9 mouse cellular contexts compared by ENCODE assay signal in genomic region chr16:10088461-10089353, GRCm38 (mm10).
DNase-seq lines count a peak whose midpoint lies in the region; ATAC-seq and TF ChIP-seq lines count a peak whose summit lies in the region.
"Had no signal": no experiment of that assay in that cellular context is flagged by ENCODE, and none has a peak within 500 bp of the region (broad histone marks: within the 10 kb centered on the region; RNA-seq: fewer than 3 reads in every experiment).

No protein-coding gene starts in this region.

- peak; percentile 13 for DNase-seq in heart, postnatal 0 days (ENCODE audit: low spot score)
- no peak for DNase-seq in heart, postnatal 25 days (ENCODE audit: low spot score)
- peak; percentile 77 for DNase-seq in ES-CJ7 (ENCODE audit: low read depth, low spot score)
- DNase-seq in cerebellum, postnatal 10 days: peak; percentile 67 to 78
- peak; percentile 45 for DNase-seq in hindbrain, embryonic 10.5 days (ENCODE audit: low spot score)
- peak; percentile 56 for DNase-seq in limb, embryonic 10.5 days (ENCODE audit: low spot score)
- DNase-seq in thymus, postnatal 25 days: no peak

- TF ChIP-seq CTCF in heart, postnatal 0 days (IDR thresholded peaks at IDR 0.05; ENCODE audit: low read depth): peak; percentile 59

- no peak overlapping the region for H3K4me3 ChIP-seq in heart, postnatal 0 days (ENCODE audit: low read depth, low read length)
- H3K4me3 ChIP-seq in hindbrain, embryonic 10.5 days: no peak overlapping the region
- H3K4me3 ChIP-seq in limb, embryonic 10.5 days: no peak overlapping the region
- no peak overlapping the region for H3K4me3 ChIP-seq in stomach, embryonic 14.5 days (ENCODE audit: low read depth, low read length)
- H3K4me3 ChIP-seq: stomach, embryonic 15.5 days had no signal

- no peaks in the 10 kb centered on the region for H3K9me3 ChIP-seq in heart, postnatal 0 days (replicated peaks; ENCODE audit: control insufficient read depth, low read length)
- no peaks in the 10 kb centered on the region for H3K9me3 ChIP-seq in hindbrain, embryonic 10.5 days
- no peaks in the 10 kb centered on the region for H3K9me3 ChIP-seq in limb, embryonic 10.5 days (replicated peaks)
- no peaks in the 10 kb centered on the region for H3K9me3 ChIP-seq in stomach, embryonic 14.5 days (ENCODE audit: control insufficient read depth, low read depth, low read length)
- H3K9me3 ChIP-seq: stomach, embryonic 15.5 days had no signal

- H3K27me3 ChIP-seq in heart, postnatal 0 days (ENCODE audit: control insufficient read depth, insufficient read depth, low read length): no peaks in the 10 kb centered on the region
- no peaks in the 10 kb centered on the region for H3K27me3 ChIP-seq in hindbrain, embryonic 10.5 days (ENCODE audit: insufficient read depth, poor library complexity, severe bottlenecking)
- H3K27me3 ChIP-seq in limb, embryonic 10.5 days (ENCODE audit: low read depth, poor library complexity, severe bottlenecking): no peaks in the 10 kb centered on the region
- H3K27me3 ChIP-seq in stomach, embryonic 14.5 days (ENCODE audit: control insufficient read depth, insufficient read depth, low read length): no peaks in the 10 kb centered on the region
- H3K27me3 ChIP-seq: stomach, embryonic 15.5 days had no signal

- H3K27ac ChIP-seq in heart, postnatal 0 days (ENCODE audit: low read depth): no peak overlapping the region
- peak overlapping the region; percentile 77 for H3K27ac ChIP-seq in hindbrain, embryonic 10.5 days
- peak overlapping the region; percentile 75; the same call in 1 of the 2 replicates for H3K27ac ChIP-seq in limb, embryonic 10.5 days
- no peak overlapping the region for H3K27ac ChIP-seq in stomach, embryonic 14.5 days (ENCODE audit: low read length)
- H3K27ac ChIP-seq: stomach, embryonic 15.5 days had no signal

- intact Hi-C loops in heart, postnatal 25 days (cut with DNase I): loop anchor here (5.0 kb wide), 2 partner anchors 309 to 434 kb away; partner anchors contain the start of gene Tekt5

- 56% methylated on average over 18 of the region's 18 CpGs for WGBS in heart, postnatal 0 days
- WGBS in hindbrain, embryonic 10.5 days: 56% methylated on average over 18 of the region's 18 CpGs
- 60% methylated on average over 18 of the region's 18 CpGs for WGBS in limb, embryonic 10.5 days
- WGBS in stomach, embryonic 14.5 days: 55% methylated on average over 18 of the region's 18 CpGs

- no peak for TF ChIP-seq EP300 in heart, postnatal 0 days (IDR thresholded peaks at IDR 0.05; ENCODE audit: low read depth)

- H3K9ac ChIP-seq in heart, postnatal 0 days (replicated peaks; ENCODE audit: low read depth, low read length): no peak overlapping the region
- no peak overlapping the region for H3K9ac ChIP-seq in stomach, embryonic 14.5 days (replicated peaks; ENCODE audit: low read depth, low read length)
- H3K9ac ChIP-seq: stomach, embryonic 15.5 days had no signal

- no peak overlapping the region for H3K4me2 ChIP-seq in heart, postnatal 0 days (ENCODE audit: low read depth, low read length)
- H3K4me2 ChIP-seq in stomach, embryonic 14.5 days (replicated peaks; ENCODE audit: low read depth, low read length): no peak overlapping the region
- H3K4me2 ChIP-seq: stomach, embryonic 15.5 days had no signal

- no peaks in the 10 kb centered on the region for H3K36me3 ChIP-seq in heart, postnatal 0 days (replicated peaks; ENCODE audit: control insufficient read depth, insufficient read depth, low read length)
- H3K36me3 ChIP-seq in hindbrain, embryonic 10.5 days: no peaks in the 10 kb centered on the region
- no peaks in the 10 kb centered on the region for H3K36me3 ChIP-seq in limb, embryonic 10.5 days
- no peaks in the 10 kb centered on the region for H3K36me3 ChIP-seq in stomach, embryonic 14.5 days (ENCODE audit: control insufficient read depth, insufficient read depth, low read length)
- H3K36me3 ChIP-seq: stomach, embryonic 15.5 days had no signal

- ATAC-seq in heart, postnatal 0 days (ENCODE audit: insufficient read depth, low read depth): no peak
- ATAC-seq in stomach, embryonic 14.5 days (ENCODE audit: insufficient number of reproducible peaks, insufficient read depth, low FRiP score, low read depth): 0 out of 2 replicates have a peak, but pooled peaks have one; percentile 18

- H3K4me1 ChIP-seq in heart, postnatal 0 days (ENCODE audit: control insufficient read depth, insufficient read depth): no peaks in the 10 kb centered on the region
- no peaks in the 10 kb centered on the region for H3K4me1 ChIP-seq in hindbrain, embryonic 10.5 days (replicated peaks)
- no peaks in the 10 kb centered on the region for H3K4me1 ChIP-seq in limb, embryonic 10.5 days
- no peaks in the 10 kb centered on the region for H3K4me1 ChIP-seq in stomach, embryonic 14.5 days (ENCODE audit: control insufficient read depth, insufficient read depth, low read length)
- H3K4me1 ChIP-seq: stomach, embryonic 15.5 days had no signal

Comparison
In these comparisons a context has a peak if more than half of its experiments do, and no peak if none do; other contexts are left out.
1. DNase-seq: peak in heart, postnatal 0 days (single experiment), ES-CJ7 (single experiment), cerebellum, postnatal 10 days (2 of 2), hindbrain, embryonic 10.5 days (single experiment) and limb, embryonic 10.5 days (single experiment); none in heart, postnatal 25 days (single experiment) and thymus, postnatal 25 days (single experiment).
2. H3K27ac ChIP-seq: peak in hindbrain, embryonic 10.5 days (single experiment) and limb, embryonic 10.5 days (single experiment); none in heart, postnatal 0 days (single experiment) and stomach, embryonic 14.5 days (single experiment).